Mouse (Mus musculus): ENCODE data around the gene Ica1. TPM values are rescaled to one million over a fixed set of nuclear protein-coding genes. Genes with fewer than 3 reads are reported as not detected.

Ica1 gene
- polyA plus RNA-seq, 1 experiment from 2014 or later: 37.0 TPM

DNA sequence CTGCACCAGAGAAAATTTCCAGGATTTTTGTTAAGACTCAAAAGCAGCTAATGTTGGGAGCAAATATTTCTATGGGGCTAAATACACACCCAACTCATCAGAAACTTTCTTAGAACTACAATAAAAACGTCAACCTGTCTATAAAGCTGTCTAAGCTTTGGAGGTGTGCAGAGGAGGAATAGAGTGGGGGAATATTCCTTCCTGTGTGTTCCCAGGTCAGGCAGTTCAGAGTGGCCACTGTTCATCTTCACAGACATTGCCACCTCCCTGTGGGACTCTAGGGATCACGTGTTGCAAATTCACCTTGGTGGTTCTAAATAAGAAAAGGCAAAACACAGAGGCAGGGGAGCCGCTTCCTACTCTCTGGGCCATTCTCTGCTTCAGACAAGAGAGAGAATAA is 120.8 kb downstream of the Ica1 start:
- WGBS: 78% methylated on average over 3 of the region's 3 CpGs
- H3K9ac ChIP-seq: no peak overlapping the region
- H3K27me3 ChIP-seq: no peaks in the 10 kb centered on the region
- H3K4me2 ChIP-seq: no peak overlapping the region
- ATAC-seq (ENCODE audit: borderline replicate concordance, extremely low read depth, low FRiP score, low TSS enrichment): no peak
- H3K36me3 ChIP-seq: peaks cover 4% of the 10 kb centered on the region; the same call in 1 of the 2 replicates
- H3K27ac ChIP-seq: no peak overlapping the region
- H3K9me3 ChIP-seq: no peaks in the 10 kb centered on the region
- 0 out of 2 replicates have a peak, but pooled peaks cover 4% of the 10 kb centered on the region for H3K4me1 ChIP-seq
- no peak overlapping the region for H3K4me3 ChIP-seq

DNA sequence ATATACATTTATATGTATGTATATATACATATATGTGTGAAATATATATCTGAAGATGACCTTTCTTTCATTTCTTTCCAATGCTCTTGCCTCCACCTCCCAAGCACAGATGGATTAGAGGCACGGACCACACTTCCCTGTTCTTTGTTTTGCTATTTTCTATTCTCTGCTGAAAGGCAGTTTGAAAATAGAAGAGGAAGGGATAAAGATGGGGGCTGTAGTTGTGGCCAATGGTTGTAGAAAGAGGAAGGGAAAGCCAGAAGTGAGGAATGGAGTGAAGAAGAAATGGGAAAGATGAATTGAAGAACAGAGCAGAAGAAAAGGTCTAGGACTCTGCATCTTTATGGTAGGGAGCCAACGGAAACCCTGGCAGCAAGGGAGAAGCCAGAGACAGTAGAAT is 122.8 kb downstream of the Ica1 start:
- H3K27ac ChIP-seq: no peak overlapping the region
- peaks cover 4% of the 10 kb centered on the region; the same call in 1 of the 2 replicates for H3K36me3 ChIP-seq
- WGBS: 84% methylated on average over 2 of the region's 2 CpGs
- no peak overlapping the region for H3K4me2 ChIP-seq
- H3K9ac ChIP-seq: no peak overlapping the region
- no peaks in the 10 kb centered on the region for H3K27me3 ChIP-seq
- no peak for ATAC-seq (ENCODE audit: borderline replicate concordance, extremely low read depth, low FRiP score, low TSS enrichment)
- H3K4me3 ChIP-seq: no peak overlapping the region
- 0 out of 2 replicates have a peak, but pooled peaks cover 4% of the 10 kb centered on the region for H3K4me1 ChIP-seq
- no peaks in the 10 kb centered on the region for H3K9me3 ChIP-seq

DNA sequence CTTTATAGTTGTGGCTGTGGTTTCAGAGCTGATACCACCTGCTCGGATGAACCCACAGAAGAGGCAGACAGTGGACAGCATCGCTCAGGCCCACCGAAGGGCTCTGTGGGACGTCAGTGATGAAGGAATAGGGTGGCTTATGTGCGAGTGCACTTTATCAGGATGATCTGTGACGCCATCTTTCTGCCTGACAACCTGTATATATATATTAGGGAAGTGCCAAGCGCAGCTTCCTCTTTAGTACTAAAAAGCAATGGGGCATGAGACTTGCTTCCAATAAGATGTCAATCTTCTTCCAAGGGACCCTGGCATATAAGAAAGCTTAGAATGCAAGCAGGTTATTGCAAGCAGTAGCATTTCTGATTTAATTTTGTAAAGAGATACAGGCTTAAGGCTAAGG is 127.9 kb downstream of the Ica1 start:
- ATAC-seq (ENCODE audit: borderline replicate concordance, extremely low read depth, low FRiP score, low TSS enrichment): no peak
- 76% methylated on average over 7 of the region's 7 CpGs for WGBS

DNA sequence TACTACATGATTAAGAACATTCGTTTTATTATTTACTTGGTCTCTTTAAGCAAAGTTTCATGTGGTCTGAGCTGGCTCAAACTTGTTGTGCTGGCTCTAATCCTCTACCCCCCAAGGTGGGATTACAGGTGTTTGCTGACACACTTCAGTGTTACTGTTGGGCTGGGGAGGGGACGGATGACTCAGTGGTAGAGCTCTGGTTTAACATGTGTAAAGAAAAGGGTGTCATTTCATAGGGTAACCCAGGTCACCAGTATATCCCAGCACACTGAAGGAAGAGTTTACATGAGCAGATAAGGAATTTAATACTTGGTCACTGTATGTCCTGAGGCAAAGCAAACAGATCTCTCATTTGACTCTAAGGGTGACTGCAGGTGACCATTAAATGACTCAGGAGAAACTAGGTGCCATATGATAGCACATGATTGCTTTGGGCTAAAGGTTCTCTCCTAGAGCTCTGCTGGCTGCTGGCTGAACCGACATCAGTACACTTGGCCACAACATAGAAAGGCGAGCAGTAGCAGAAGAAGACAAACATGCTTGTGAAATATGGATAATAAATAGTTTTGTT is 128.9 kb downstream of the Ica1 start:
- ATAC-seq (ENCODE audit: borderline replicate concordance, extremely low read depth, low FRiP score, low TSS enrichment): no peak
- Histone ChIP-seq H3K27ac (no peak overlapping the region), H3K4me1 (no peaks in the 10 kb centered on the region), H3K4me3 (no peak overlapping the region), H3K9ac (no peak overlapping the region), H3K4me2 (no peak overlapping the region), H3K9me3 (no peaks in the 10 kb centered on the region), H3K36me3 (no peaks in the 10 kb centered on the region), H3K27me3 (no peaks in the 10 kb centered on the region)
- WGBS: 52% methylated on average over 4 of the region's 4 CpGs

More for the DNA sequence above, 127.9 kb downstream of the Ica1 start:
- H3K9me3 ChIP-seq: no peaks in the 10 kb centered on the region
- peaks cover 4% of the 10 kb centered on the region; the same call in 1 of the 2 replicates for H3K36me3 ChIP-seq
- no peaks in the 10 kb centered on the region for H3K4me1 ChIP-seq
- H3K27me3 ChIP-seq: no peaks in the 10 kb centered on the region
- H3K4me3 ChIP-seq: no peak overlapping the region
- no peak overlapping the region for H3K27ac ChIP-seq
- no peak overlapping the region for H3K9ac ChIP-seq
- no peak overlapping the region for H3K4me2 ChIP-seq

DNA sequence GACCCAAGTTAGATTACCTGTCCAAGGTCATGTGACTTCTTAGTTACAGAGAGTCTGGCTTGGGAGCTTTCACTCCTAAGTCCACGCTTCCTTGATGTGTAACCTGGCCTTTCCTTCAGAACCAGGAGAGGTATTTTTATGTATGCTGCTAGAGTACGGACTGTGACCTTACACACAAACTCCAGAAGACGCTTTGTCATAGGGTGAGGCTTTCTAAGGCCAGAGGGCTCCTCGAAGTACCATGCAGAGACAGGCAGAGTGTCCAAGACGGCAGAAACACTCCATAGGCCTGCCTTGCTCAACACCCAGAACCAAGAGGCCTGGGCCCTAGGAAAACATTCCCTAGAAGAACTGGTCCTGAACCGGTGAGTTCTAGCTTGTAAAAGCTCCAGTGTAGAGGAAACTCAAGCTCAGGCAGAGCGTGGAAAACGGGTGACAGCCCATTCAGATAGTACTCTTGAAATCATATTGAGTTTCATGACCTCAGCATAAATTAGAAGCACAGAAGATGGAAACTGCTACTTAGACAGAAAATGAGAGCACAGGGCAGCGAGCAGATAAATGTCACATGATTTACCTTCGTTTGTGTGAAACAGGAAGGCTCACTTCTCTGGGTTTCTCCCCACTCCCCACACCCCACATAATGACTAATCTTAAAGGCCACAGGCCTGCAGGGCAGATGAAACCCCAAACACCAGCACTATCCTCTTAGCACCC is 129.9 kb downstream of the Ica1 start:
- H3K36me3 ChIP-seq: no peaks in the 10 kb centered on the region
- no peaks in the 10 kb centered on the region for H3K4me1 ChIP-seq
- no peak overlapping the region for H3K9ac ChIP-seq
- no peak overlapping the region for H3K27ac ChIP-seq
- 72% methylated on average over 10 of the region's 10 CpGs for WGBS
- H3K4me3 ChIP-seq: no peak overlapping the region
- ATAC-seq (ENCODE audit: borderline replicate concordance, extremely low read depth, low FRiP score, low TSS enrichment): no peak
- H3K4me2 ChIP-seq: no peak overlapping the region
- H3K9me3 ChIP-seq: no peaks in the 10 kb centered on the region
- no peaks in the 10 kb centered on the region for H3K27me3 ChIP-seq

DNA sequence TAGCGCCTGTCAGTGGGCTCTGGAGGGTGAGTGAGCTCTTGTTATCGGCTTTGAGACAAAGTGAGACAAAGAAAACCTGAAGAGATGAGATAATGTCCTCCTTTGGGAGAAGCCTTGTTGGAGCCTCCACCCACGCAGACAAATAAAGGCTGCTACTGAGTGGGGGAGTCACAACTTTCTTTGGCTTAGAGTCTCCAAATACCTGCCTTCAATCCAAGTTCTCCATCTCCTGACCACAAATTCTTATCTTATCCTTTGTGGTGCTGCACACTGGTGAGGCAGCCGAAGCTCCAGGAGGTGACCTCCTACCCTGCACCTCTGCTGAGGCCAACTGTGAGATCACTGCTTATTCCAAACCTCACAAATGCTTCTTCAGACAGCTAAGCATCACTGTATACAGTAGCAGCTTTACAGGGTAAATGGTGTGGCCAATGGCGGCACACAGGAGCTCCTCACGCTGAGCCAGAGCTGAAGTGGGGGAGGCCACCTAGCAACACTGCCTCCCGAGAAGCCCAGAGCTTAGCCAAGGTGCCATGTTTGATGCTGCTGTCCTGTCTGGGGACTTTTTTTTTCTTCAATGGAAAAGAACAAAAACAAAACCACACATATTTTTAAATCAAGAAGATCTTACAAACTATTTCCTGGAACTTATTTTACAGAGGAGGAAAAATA is 130.6 kb downstream of the Ica1 start:
- Histone ChIP-seq H3K27ac (no peak overlapping the region), H3K4me2 (no peak overlapping the region), H3K4me1 (no peaks in the 10 kb centered on the region), H3K9me3 (no peaks in the 10 kb centered on the region), H3K9ac (no peak overlapping the region), H3K36me3 (no peaks in the 10 kb centered on the region), H3K27me3 (no peaks in the 10 kb centered on the region), H3K4me3 (no peak overlapping the region)
- 71% methylated on average over 7 of the region's 7 CpGs for whole genome bisulfite sequencing
- no peak for ATAC-seq (ENCODE audit: borderline replicate concordance, extremely low read depth, low FRiP score, low TSS enrichment)

DNA sequence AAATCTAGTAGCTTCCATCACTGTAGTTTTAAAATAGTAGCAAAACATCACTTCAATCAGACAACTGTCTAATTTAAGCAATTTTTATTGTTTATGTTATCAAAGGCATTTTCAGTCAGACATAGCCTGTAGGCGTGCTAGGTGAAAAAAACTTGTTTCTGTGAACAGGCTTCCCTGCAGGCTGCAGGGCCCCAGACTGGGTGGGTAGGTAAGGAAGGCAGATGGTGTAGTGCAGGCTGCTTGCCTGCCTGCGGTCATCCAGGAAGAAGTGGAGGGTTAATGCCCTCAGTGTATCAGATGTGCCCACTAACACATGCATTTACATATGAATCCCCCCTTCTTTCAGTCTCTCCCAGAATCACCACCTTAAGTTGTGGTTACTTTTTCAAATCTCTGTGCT is 132.6 kb downstream of the Ica1 start:
- H3K4me2 ChIP-seq: no peak overlapping the region
- no peaks in the 10 kb centered on the region for H3K9me3 ChIP-seq
- H3K9ac ChIP-seq: no peak overlapping the region
- H3K27me3 ChIP-seq: no peaks in the 10 kb centered on the region
- no peaks in the 10 kb centered on the region for H3K4me1 ChIP-seq
- ATAC-seq (ENCODE audit: borderline replicate concordance, extremely low read depth, low FRiP score, low TSS enrichment): no peak
- no peaks in the 10 kb centered on the region for H3K36me3 ChIP-seq
- H3K27ac ChIP-seq: no peak overlapping the region
- 63% methylated on average over 2 of the region's 2 CpGs for WGBS
- no peak overlapping the region for H3K4me3 ChIP-seq

DNA sequence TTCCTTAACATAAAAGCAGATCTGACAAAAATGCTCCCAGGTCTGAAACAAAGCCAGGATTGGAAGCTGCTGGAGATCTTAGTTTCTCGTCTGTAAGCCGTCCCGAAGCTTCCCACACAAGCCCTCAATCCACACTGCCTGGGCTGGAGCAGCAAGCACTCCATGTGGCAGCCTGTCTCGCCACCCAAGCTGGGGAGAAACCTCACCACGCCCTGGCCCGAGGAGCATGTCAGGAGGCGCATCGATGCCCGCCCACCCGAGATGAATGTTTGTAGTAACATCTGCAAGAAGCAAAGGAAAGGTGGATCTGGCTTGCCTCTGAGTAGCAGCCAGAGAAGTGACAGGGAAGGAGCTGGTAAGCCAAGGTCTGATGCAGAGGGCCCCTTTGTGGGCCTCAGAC is 133.6 kb downstream of the Ica1 start:
- no peak overlapping the region for H3K4me3 ChIP-seq
- H3K27me3 ChIP-seq: no peaks in the 10 kb centered on the region
- no peak overlapping the region for H3K9ac ChIP-seq
- H3K9me3 ChIP-seq: no peaks in the 10 kb centered on the region
- no peaks in the 10 kb centered on the region for H3K36me3 ChIP-seq
- no peaks in the 10 kb centered on the region for H3K4me1 ChIP-seq
- WGBS: 77% methylated on average over 10 of the region's 10 CpGs
- ATAC-seq (ENCODE audit: borderline replicate concordance, extremely low read depth, low FRiP score, low TSS enrichment): no peak
- no peak overlapping the region for H3K27ac ChIP-seq
- no peak overlapping the region for H3K4me2 ChIP-seq

DNA sequence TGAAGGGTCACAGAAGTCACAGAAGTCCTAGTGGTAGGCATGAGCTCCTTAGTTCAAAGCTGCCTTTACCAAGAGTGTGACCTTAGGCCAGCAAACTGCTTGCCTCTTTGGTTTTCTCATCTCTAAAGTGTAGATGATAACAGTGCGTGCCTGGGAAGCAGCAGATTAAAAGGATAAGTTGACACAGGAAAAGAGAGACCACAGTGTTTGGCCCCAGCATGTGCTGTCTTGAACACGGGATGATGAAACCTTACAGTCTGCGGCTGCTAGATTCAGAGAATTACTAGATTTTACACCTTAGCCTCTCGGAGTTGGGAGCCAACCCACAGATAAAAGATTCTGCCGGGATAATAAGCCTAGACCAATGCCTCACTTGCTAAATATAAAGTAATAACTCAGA is 137.4 kb downstream of the Ica1 start:
- ATAC-seq (ENCODE audit: borderline replicate concordance, extremely low read depth, low FRiP score, low TSS enrichment): no peak
- Histone ChIP-seq H3K4me1 (no peaks in the 10 kb centered on the region), H3K9me3 (no peaks in the 10 kb centered on the region), H3K9ac (no peak overlapping the region), H3K4me2 (no peak overlapping the region), H3K27me3 (no peaks in the 10 kb centered on the region), H3K4me3 (no peak overlapping the region), H3K27ac (no peak overlapping the region), H3K36me3 (0 out of 2 replicates have a peak, but pooled peaks cover 3% of the 10 kb centered on the region)
- WGBS: 88% methylated on average over 5 of the region's 5 CpGs

DNA sequence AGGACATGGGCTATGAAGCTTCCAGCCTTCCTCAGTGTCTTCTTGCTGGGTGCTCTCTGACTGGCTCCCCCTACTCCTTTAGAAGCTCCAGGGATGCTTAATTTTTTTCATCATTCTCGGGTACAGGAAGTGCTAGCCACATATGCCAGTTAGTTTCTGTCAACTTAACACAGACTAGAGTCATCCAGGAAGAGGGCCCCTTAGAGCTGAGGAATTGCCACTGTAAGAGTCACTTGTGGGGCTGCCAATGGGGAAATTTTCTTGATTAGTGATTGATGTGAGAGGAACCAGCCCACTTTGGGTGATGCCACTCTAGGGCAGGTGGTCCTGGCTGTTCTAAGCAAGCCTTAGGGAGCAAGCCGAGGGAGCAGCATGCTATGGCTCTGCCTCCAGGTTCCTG is 138.8 kb downstream of the Ica1 start:
- Histone ChIP-seq H3K4me2 (no peak overlapping the region), H3K27ac (no peak overlapping the region), H3K9me3 (no peaks in the 10 kb centered on the region), H3K27me3 (no peaks in the 10 kb centered on the region), H3K36me3 (0 out of 2 replicates have a peak, but pooled peaks cover 3% of the 10 kb centered on the region), H3K4me3 (no peak overlapping the region), H3K4me1 (no peaks in the 10 kb centered on the region), H3K9ac (no peak overlapping the region)
- 69% methylated on average over 2 of the region's 2 CpGs for WGBS
- ATAC-seq (ENCODE audit: borderline replicate concordance, extremely low read depth, low FRiP score, low TSS enrichment): no peak

DNA sequence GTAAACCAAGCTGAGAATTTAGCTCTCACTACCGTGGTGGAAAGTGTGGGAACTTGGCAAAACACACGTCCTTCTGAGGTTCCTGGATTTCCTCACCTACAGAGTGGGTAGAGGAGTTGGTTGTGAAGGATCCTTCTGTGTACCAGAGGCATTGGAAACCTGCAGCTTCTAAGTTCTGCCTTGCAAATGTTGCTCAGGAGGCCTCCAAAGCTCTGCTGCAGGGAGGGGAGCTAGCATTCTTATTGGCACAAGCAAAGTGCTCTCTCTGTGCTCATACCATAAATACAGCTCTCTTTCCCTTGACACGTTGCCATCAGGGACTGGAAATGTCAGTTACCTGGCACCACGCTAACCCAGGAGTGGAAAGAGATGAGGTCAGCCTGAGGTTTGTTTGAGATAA is 139.4 kb downstream of the Ica1 start:
- ATAC-seq (ENCODE audit: borderline replicate concordance, extremely low read depth, low FRiP score, low TSS enrichment): no peak
- Histone ChIP-seq H3K9ac (no peak overlapping the region), H3K36me3 (0 out of 2 replicates have a peak, but pooled peaks cover 3% of the 10 kb centered on the region), H3K4me3 (no peak overlapping the region), H3K4me1 (no peaks in the 10 kb centered on the region), H3K27me3 (no peaks in the 10 kb centered on the region), H3K27ac (no peak overlapping the region), H3K4me2 (no peak overlapping the region), H3K9me3 (no peaks in the 10 kb centered on the region)
- WGBS: 70% methylated on average over 4 of the region's 4 CpGs

DNA sequence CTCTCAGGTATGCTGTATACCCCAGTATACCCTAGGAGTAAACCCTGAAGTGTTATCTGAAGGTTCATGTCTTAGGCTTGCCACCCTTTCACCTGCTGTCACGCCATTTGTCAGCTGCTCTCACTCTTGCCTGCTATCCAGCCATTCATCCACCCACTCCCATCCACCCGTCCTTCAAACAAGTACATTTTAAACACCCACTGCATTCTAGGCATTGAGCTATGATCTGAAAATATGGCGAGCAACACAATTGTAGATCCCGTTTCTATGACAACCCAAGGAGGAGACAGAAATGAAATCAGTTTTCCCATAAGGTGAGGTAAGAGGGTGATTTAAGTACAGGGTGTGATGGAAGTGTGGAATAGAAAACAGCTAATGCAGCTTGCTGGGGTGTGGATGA is 140.2 kb downstream of the Ica1 start:
- ATAC-seq (ENCODE audit: borderline replicate concordance, extremely low read depth, low FRiP score, low TSS enrichment): no peak
- H3K9ac ChIP-seq: no peak overlapping the region
- H3K4me1 ChIP-seq: no peaks in the 10 kb centered on the region
- no peak overlapping the region for H3K27ac ChIP-seq
- no peak overlapping the region for H3K4me2 ChIP-seq
- no peak overlapping the region for H3K4me3 ChIP-seq
- 86% methylated on average over 4 of the region's 4 CpGs for WGBS
- no peaks in the 10 kb centered on the region for H3K9me3 ChIP-seq
- H3K27me3 ChIP-seq: no peaks in the 10 kb centered on the region
- 0 out of 2 replicates have a peak, but pooled peaks cover 3% of the 10 kb centered on the region for H3K36me3 ChIP-seq
